Mouse (Mus musculus) lung, postnatal 36 days (tissue): ENCODE data around the gene Med20.

Source experiments
- DNase-seq: peaks from one replicate; pipeline ENCODE4 v3.0.0; 2022; ENCODE audit warnings: mixed read lengths

Med20 gene

GRCm38 (mm10) chr17:47610849-47611660 lies at the start of gene Med20, which contains the start of the genes Bysl and Gm20517:
TSS of gene Med20 (plus strand) at chr17:47611582.
TSS of gene Bysl (minus strand) at chr17:47611492.
TSS of gene Gm20517 (plus strand) at chr17:47611589.
- peak; percentile 98 for DNase-seq

GRCm38 (mm10) chr17:47562875-47563274 lies 48.5 kb upstream of the Med20 start:
- no peak for DNase-seq

- DNase-seq, result no peak
Observed at GRCm38 (mm10) chr17:47564612-47565011, 46.8 kb upstream of the Med20 start.

GRCm38 (mm10) chr17:47566133-47566532 lies 45.2 kb upstream of the Med20 start:
- DNase-seq, result no peak

GRCm38 (mm10) chr17:47567271-47567670 lies 44.1 kb upstream of the Med20 start:
- DNase-seq, result peak; percentile 42

GRCm38 (mm10) chr17:47568389-47568788 lies 43.0 kb upstream of the Med20 start:
- no peak for DNase-seq

- no peak for DNase-seq
Observed at GRCm38 (mm10) chr17:47568951-47569527, 42.3 kb upstream of the Med20 start.

- DNase-seq, result no peak
Observed at GRCm38 (mm10) chr17:47571621-47572020, 39.8 kb upstream of the Med20 start.

- no peak for DNase-seq
Observed at GRCm38 (mm10) chr17:47572436-47572835, 38.9 kb upstream of the Med20 start.

- DNase-seq, result peak; percentile 77
Observed at GRCm38 (mm10) chr17:47574028-47574427, 37.4 kb upstream of the Med20 start.

- no peak for DNase-seq
Observed at GRCm38 (mm10) chr17:47574830-47575229, 36.6 kb upstream of the Med20 start.

- no peak for DNase-seq
Observed at GRCm38 (mm10) chr17:47578655-47579054, 32.7 kb upstream of the Med20 start.

- no peak for DNase-seq
Observed at GRCm38 (mm10) chr17:47580962-47581361, 30.4 kb upstream of the Med20 start.

GRCm38 (mm10) chr17:47588517-47588916 lies 22.9 kb upstream of the Med20 start:
- DNase-seq, result no peak

GRCm38 (mm10) chr17:47591073-47591472 lies 20.3 kb upstream of the Med20 start:
- no peak for DNase-seq

- peak; percentile 97 for DNase-seq
Observed at GRCm38 (mm10) chr17:47593215-47593853, 18.0 kb upstream of the Med20 start.

- no peak for DNase-seq
Observed at GRCm38 (mm10) chr17:47593854-47594182, 17.6 kb upstream of the Med20 start.

- peak; percentile 43 for DNase-seq
Observed at GRCm38 (mm10) chr17:47594183-47594968, 17.0 kb upstream of the Med20 start.

- no peak for DNase-seq
Observed at GRCm38 (mm10) chr17:47594969-47595247, 16.5 kb upstream of the Med20 start.

- DNase-seq, result peak; percentile 75
Observed at GRCm38 (mm10) chr17:47595248-47596161, 15.9 kb upstream of the Med20 start.

- no peak for DNase-seq
Observed at GRCm38 (mm10) chr17:47596162-47596838, 15.1 kb upstream of the Med20 start.

GRCm38 (mm10) chr17:47596839-47597164 lies 14.6 kb upstream of the Med20 start:
- DNase-seq, result peak; percentile 35
